Mouse (Mus musculus): ENCODE measurements around the gene Kdm5a. TPM values are rescaled to one million over a fixed set of nuclear protein-coding genes. Genes with fewer than 3 reads are reported as not detected.
A peak's percentile ranks its signal among the peaks of the same experiment; 100 is the strongest.

Gene Kdm5a
- total and polyA plus RNA-seq, 3 experiments = 20.8 to 35.8 (median 29.3) TPM

GRCm38 (mm10) chr6:120356951-120357945, 6.7 kb upstream of the Kdm5a start (continued):
- no peak for TF ChIP-seq ETS1 (conservative IDR thresholded peaks at IDR 0.05; ENCODE audit: low read depth, low read length)

GRCm38 (mm10) chr6:120362124-120362523, 1.8 kb upstream of the Kdm5a start:
- H3K9ac ChIP-seq (ENCODE audit: insufficient read depth, low read depth) = peak overlapping the region; percentile 73
- peak overlapping the region; percentile 69; the same call in 1 of the 2 replicates for H3K4me2 ChIP-seq (ENCODE audit: insufficient read depth, low read depth, poor library complexity, severe bottlenecking)
- no peak for DNase-seq (ENCODE audit: extremely low read depth)
- H3K36me3 ChIP-seq (replicated peaks in 1 of 2; ENCODE audit: control insufficient read depth in 1 of 2, insufficient read depth in 1 of 2, low read length in 1 of 2) = peaks cover 0 to 3% of the 10 kb centered on the region in 2 experiments
- no peak overlapping the region for H3K27ac ChIP-seq (ENCODE audit: insufficient read depth, low read depth)
- H3K4me1 ChIP-seq (ENCODE audit: control insufficient read depth in 1 of 2, insufficient read depth in 2 of 2) = peaks cover 4 to 23% of the 10 kb centered on the region in 2 experiments; a peak in 2 of 4 replicates
- peak overlapping the region in 1 of 3 experiments; percentile 13 for H3K4me3 ChIP-seq (replicated peaks in 1 of 3; ENCODE audit: low read depth in 2 of 3, low read length in 2 of 3, poor library complexity in 1 of 3)
- in situ Hi-C loops (cut with MboI; ENCODE audit: low pct_ligation_motif_present, low pct_unique_long_range_greater_than_20kb, low sequenced_read_pairs) = no loop called here
- dilution Hi-C loops (cut with MboI; ENCODE audit: extremely low pct_ligation_motif_present, extremely low pct_unique_long_range_greater_than_20kb, low sequenced_read_pairs) = no loop called here
- peaks cover 31% of the 10 kb centered on the region for H3K79me2 ChIP-seq (replicated peaks; ENCODE audit: control insufficient read depth, extremely low read depth, insufficient read depth, poor library complexity, severe bottlenecking)
- TF ChIP-seq ZNF384 (IDR thresholded peaks at IDR 0.05; ENCODE audit: low read depth, low read length) (peak; percentile 69; the same call in 1 of the 2 replicates), MXI1 (IDR thresholded peaks at IDR 0.05; ENCODE audit: low read depth, low read length) (no peak)
- no peaks in the 10 kb centered on the region for H3K9me3 ChIP-seq (replicated peaks; ENCODE audit: low read length)
- no peaks in the 10 kb centered on the region for H3K27me3 ChIP-seq (replicated peaks)

GRCm38 (mm10) chr6:120362774-120363687, 893 bp upstream of the Kdm5a start:
- Histone ChIP-seq H3K4me3 (replicated peaks in 1 of 3; ENCODE audit: low read depth in 2 of 3, low read length in 2 of 3, poor library complexity in 1 of 3) (peak overlapping the region; percentile 62 to 96 (median 78)), H3K4me1 (ENCODE audit: control insufficient read depth in 1 of 2, insufficient read depth in 2 of 2) (peaks cover 1 to 20% of the 10 kb centered on the region in 2 experiments; a peak in 2 of 4 replicates), H3K36me3 (replicated peaks in 1 of 2; ENCODE audit: control insufficient read depth in 1 of 2, insufficient read depth in 1 of 2, low read length in 1 of 2) (peaks cover 0 to 12% of the 10 kb centered on the region in 2 experiments), H3K9ac (ENCODE audit: insufficient read depth, low read depth) (peak overlapping the region; percentile 90), H3K9me3 (replicated peaks; ENCODE audit: low read length) (no peaks in the 10 kb centered on the region), H3K79me2 (replicated peaks; ENCODE audit: control insufficient read depth, extremely low read depth, insufficient read depth, poor library complexity, severe bottlenecking) (peaks cover 36% of the 10 kb centered on the region), H3K27ac (ENCODE audit: insufficient read depth, low read depth) (peak overlapping the region; percentile 96), H3K27me3 (replicated peaks) (no peaks in the 10 kb centered on the region), H3K4me2 (ENCODE audit: insufficient read depth, low read depth, poor library complexity, severe bottlenecking) (peak overlapping the region; percentile 68)
- peak; percentile 31 for DNase-seq (ENCODE audit: extremely low read depth)
- in situ Hi-C loops (cut with MboI; ENCODE audit: low pct_ligation_motif_present, low pct_unique_long_range_greater_than_20kb, low sequenced_read_pairs) = no loop called here
- dilution Hi-C loops (cut with MboI; ENCODE audit: extremely low pct_ligation_motif_present, extremely low pct_unique_long_range_greater_than_20kb, low sequenced_read_pairs) = no loop called here
- TF ChIP-seq E2F4 (IDR thresholded peaks at IDR 0.05; ENCODE audit: insufficient replicate concordance, low read depth, low read length) (no peak), RCOR1 (conservative IDR thresholded peaks at IDR 0.05; ENCODE audit: low read depth, low read length) (peak; percentile 2; the same call in 1 of the 2 replicates), IRF4 (IDR thresholded peaks at IDR 0.05; ENCODE audit: low read depth, low read length) (no peak), CHD1 (IDR thresholded peaks at IDR 0.05; ENCODE audit: low read depth, low read length) (peak; percentile 77; the same call in 1 of the 2 replicates), BHLHE40 (IDR thresholded peaks at IDR 0.05; ENCODE audit: low read depth, low read length) (no peak; the same call in 1 of the 2 replicates), JUN (IDR thresholded peaks at IDR 0.05; ENCODE audit: insufficient read depth, low read depth, low read length) (no peak), USF2 (conservative IDR thresholded peaks at IDR 0.05; ENCODE audit: low read depth, low read length) (no peak), ELF1 (IDR thresholded peaks at IDR 0.05; ENCODE audit: low read depth, low read length) (no peak), POLR2AphosphoS2 (IDR thresholded peaks at IDR 0.05; ENCODE audit: low read depth, low read length) (no peak), MEF2A (IDR thresholded peaks at IDR 0.05; ENCODE audit: borderline replicate concordance, low read depth, low read length) (no peak), TBP (conservative IDR thresholded peaks at IDR 0.05; ENCODE audit: low read depth, low read length) (no peak), ZC3H11A (IDR thresholded peaks at IDR 0.05; ENCODE audit: low read depth, low read length) (no peak), MXI1 (IDR thresholded peaks at IDR 0.05; ENCODE audit: low read depth, low read length) (no peak), JUND (conservative IDR thresholded peaks at IDR 0.05; ENCODE audit: low read depth, low read length) (no peak), MAFK (IDR thresholded peaks at IDR 0.05; ENCODE audit: insufficient replicate concordance, low read length) (peak; percentile 70; the same call in 1 of the 2 replicates), ZMIZ1 (IDR thresholded peaks at IDR 0.05; ENCODE audit: low read depth, low read length) (peak; percentile 5), SIN3A (IDR thresholded peaks at IDR 0.05; ENCODE audit: low read length) (no peak), HCFC1 (IDR thresholded peaks at IDR 0.05; ENCODE audit: low read depth, low read length) (no peak), KAT2A (IDR thresholded peaks at IDR 0.05; ENCODE audit: insufficient replicate concordance, low read length) (0 out of 2 replicates have a peak, but pooled peaks have one; percentile 15), CHD2 (IDR thresholded peaks at IDR 0.05; ENCODE audit: low read length) (no peak), NRF1 (IDR thresholded peaks at IDR 0.05; ENCODE audit: low read depth, low read length) (no peak), CTCF (conservative IDR thresholded peaks at IDR 0.05 in 1 of 2, IDR thresholded peaks at IDR 0.05 in 1 of 2; ENCODE audit: low read depth in 2 of 2, low read length in 2 of 2) (no peak), PAX5 (IDR thresholded peaks at IDR 0.05; ENCODE audit: low read length) (no peak)
